Mouse (Mus musculus): ENCODE results near the gene Adamts20. TPM values are rescaled to one million over a fixed set of nuclear protein-coding genes. Genes with fewer than 3 reads are reported as not detected.

Gene Adamts20
- total and polyA plus RNA-seq, 3 experiments: 2.1 to 3.6 TPM; not detected in 1

- no peaks in the 10 kb centered on the region for H3K36me3 ChIP-seq (ENCODE audit: control insufficient read depth in 1 of 2, insufficient read depth in 2 of 2, low read length in 2 of 2)
- H3K27ac ChIP-seq (ENCODE audit: control insufficient read depth, low read depth, low read length): no peak overlapping the region
- no peaks in the 10 kb centered on the region for H3K9me3 ChIP-seq (replicated peaks; ENCODE audit: insufficient read depth, low read length)
- no peak for DNase-seq (ENCODE audit: low read depth, low spot score)
- H3K4me1 ChIP-seq (ENCODE audit: control insufficient read depth in 1 of 2, insufficient read depth in 2 of 2, low read length in 2 of 2): no peaks in the 10 kb centered on the region
- TF ChIP-seq UBTF (IDR thresholded peaks at IDR 0.05; ENCODE audit: borderline replicate concordance, insufficient read depth, low read depth, low read length): no peak
- TF ChIP-seq MAZ (IDR thresholded peaks at IDR 0.05; ENCODE audit: low read depth, low read length): no peak
- TF ChIP-seq TBP (IDR thresholded peaks at IDR 0.05; ENCODE audit: low read depth, low read length): no peak
- TF ChIP-seq EP300 (IDR thresholded peaks at IDR 0.05; ENCODE audit: low read depth in 1 of 2, low read length in 2 of 2): no peak
- no peak for TF ChIP-seq ELF1 (IDR thresholded peaks at IDR 0.05; ENCODE audit: low read depth, low read length)
- no peak for TF ChIP-seq POLR2A (IDR thresholded peaks at IDR 0.05; ENCODE audit: control insufficient read depth in 1 of 2, insufficient read depth in 1 of 2, low read depth in 1 of 2, low read length in 2 of 2, poor library complexity in 1 of 2)
- TF ChIP-seq MXI1 (IDR thresholded peaks at IDR 0.05; ENCODE audit: low read depth, low read length): no peak
- no peak for TF ChIP-seq POLR2AphosphoS5 (IDR thresholded peaks at IDR 0.05; ENCODE audit: borderline replicate concordance, low read depth, low read length)
- TF ChIP-seq USF2 (IDR thresholded peaks at IDR 0.05; ENCODE audit: borderline replicate concordance in 1 of 2, insufficient read depth in 1 of 2, low read depth in 1 of 2, low read length in 2 of 2): no peak
- no peak for TF ChIP-seq JUND (IDR thresholded peaks at IDR 0.05; ENCODE audit: low read depth, low read length)
- TF ChIP-seq CTCF (IDR thresholded peaks at IDR 0.05 in 2 of 3, conservative IDR thresholded peaks at IDR 0.05 in 1 of 3; ENCODE audit: control insufficient read depth in 1 of 3, insufficient read depth in 1 of 3, low read depth in 2 of 3, low read length in 3 of 3, poor library complexity in 1 of 3, severe bottlenecking in 1 of 3): no peak
- no peak for TF ChIP-seq SMC3 (IDR thresholded peaks at IDR 0.05; ENCODE audit: low read depth, low read length)
- TF ChIP-seq SIN3A (IDR thresholded peaks at IDR 0.05; ENCODE audit: low read length): no peak
- TF ChIP-seq GATA1 (IDR thresholded peaks at IDR 0.05; ENCODE audit: low read depth, low read length): no peak
- no peak for TF ChIP-seq HCFC1 (IDR thresholded peaks at IDR 0.05; ENCODE audit: low read depth, low read length)
- no peaks in the 10 kb centered on the region for H3K79me2 ChIP-seq (ENCODE audit: control insufficient read depth, insufficient read depth, low read length, poor library complexity)
- H3K9ac ChIP-seq (ENCODE audit: control insufficient read depth, low read depth, low read length, poor library complexity, severe bottlenecking): no peak overlapping the region
- H3K27me3 ChIP-seq (ENCODE audit: control insufficient read depth in 1 of 2, insufficient read depth in 2 of 2, low read length in 2 of 2): peaks cover 0 to 2% of the 10 kb centered on the region in 2 experiments; a peak in 3 of 4 replicates
- H3K4me3 ChIP-seq (ENCODE audit: control insufficient read depth in 1 of 2, insufficient read depth in 1 of 2, low read depth in 2 of 2, low read length in 2 of 2): no peak overlapping the region
These were observed 177.2 kb downstream of the Adamts20 start for GRCm38 (mm10) chr15:94288015-94288414.

GRCm38 (mm10) chr15:94287495-94287894 is 177.7 kb downstream of the Adamts20 start:
- Histone ChIP-seq H3K27ac (ENCODE audit: control insufficient read depth, low read depth, low read length) (no peak overlapping the region), H3K4me3 (ENCODE audit: control insufficient read depth in 1 of 2, insufficient read depth in 1 of 2, low read depth in 2 of 2, low read length in 2 of 2) (no peak overlapping the region), H3K27me3 (ENCODE audit: control insufficient read depth in 1 of 2, insufficient read depth in 2 of 2, low read length in 2 of 2) (no peaks in the 10 kb centered on the region; a peak in 1 of 4 replicates), H3K4me1 (ENCODE audit: control insufficient read depth in 1 of 2, insufficient read depth in 2 of 2, low read length in 2 of 2) (no peaks in the 10 kb centered on the region), H3K79me2 (ENCODE audit: control insufficient read depth, insufficient read depth, low read length, poor library complexity) (no peaks in the 10 kb centered on the region), H3K9me3 (replicated peaks; ENCODE audit: insufficient read depth, low read length) (no peaks in the 10 kb centered on the region), H3K9ac (ENCODE audit: control insufficient read depth, low read depth, low read length, poor library complexity, severe bottlenecking) (no peak overlapping the region), H3K36me3 (ENCODE audit: control insufficient read depth in 1 of 2, insufficient read depth in 2 of 2, low read length in 2 of 2) (no peaks in the 10 kb centered on the region)
- TF ChIP-seq ZMIZ1 (IDR thresholded peaks at IDR 0.05; ENCODE audit: low read depth, low read length): no peak
- no peak for TF ChIP-seq SMC3 (IDR thresholded peaks at IDR 0.05; ENCODE audit: low read depth, low read length)
- no peak for TF ChIP-seq SIN3A (IDR thresholded peaks at IDR 0.05; ENCODE audit: low read length)
- TF ChIP-seq ETS1 (IDR thresholded peaks at IDR 0.05; ENCODE audit: low read depth, low read length): no peak
- DNase-seq (ENCODE audit: low read depth, low spot score): no peak

Measured in MEL (cell line).